15 mouse cellular contexts compared by ENCODE assay signal in the genomic region with DNA sequence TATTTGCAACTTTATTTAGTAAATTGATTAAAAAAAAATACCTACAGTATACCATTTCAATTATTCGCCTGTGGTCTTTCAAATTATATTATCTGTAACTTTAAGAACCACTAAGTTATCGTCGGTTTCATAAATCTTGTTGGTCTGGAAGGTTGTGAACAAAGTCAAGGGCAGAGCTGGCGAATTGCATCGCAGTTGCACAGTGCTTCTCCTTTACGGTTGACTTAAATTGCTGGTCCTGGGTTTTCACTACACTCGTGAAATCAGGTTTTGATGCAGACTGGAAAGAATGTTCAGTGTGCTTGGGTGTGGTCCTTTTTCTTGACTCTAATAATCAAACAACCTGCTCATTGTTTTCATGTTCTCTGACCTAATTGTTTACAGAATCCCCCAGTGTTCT.
DNase-seq lines count a peak whose midpoint lies in the region.
"Had no signal": no experiment of that assay in that cellular context is flagged by ENCODE, and none has a peak within 500 bp of the region (broad histone marks: within the 10 kb centered on the region; RNA-seq: fewer than 3 reads in every experiment).

No protein-coding gene starts in this region.

- DNase-seq in adrenal gland, adult (ENCODE audit: inconsistent age in 2 of 2, low spot score in 1 of 2): peak; percentile 9 to 55
- DNase-seq in adrenal gland, postnatal 4 days (ENCODE audit: low spot score in 2 of 2): no peak
- peak; percentile 52 for DNase-seq in adrenal gland, adult 2 months
- peak; percentile 21 for DNase-seq in adrenal gland, postnatal 14 days
- DNase-seq in cerebellum, postnatal 10 days: no peak
- no peak for DNase-seq in spleen, adult 18-20 months
- DNase-seq: cerebellum, adult 11 months; cerebellum, adult 2 months; cerebellum, adult 9-11 months; cerebellum, postnatal 36 days; embryo, embryonic 11 days; gastrocnemius, postnatal 25 days; heart, adult 18-20 months; heart, postnatal 14 days; heart, postnatal 4 days had no signal

Comparison
In these comparisons a context has a peak if more than half of its experiments do, and no peak if none do; other contexts are left out.
1. DNase-seq: peak in adrenal gland, adult (2 of 2), adrenal gland, adult 2 months (single experiment) and adrenal gland, postnatal 14 days (single experiment); none in adrenal gland, postnatal 4 days (0 of 2), cerebellum, postnatal 10 days (0 of 2) and spleen, adult 18-20 months (0 of 2).